Mouse (Mus musculus): ENCODE measurements around the gene Rps6ka1. TPM values are rescaled to one million over a fixed set of nuclear protein-coding genes. Genes with fewer than 3 reads are reported as not detected.
"Not testable (repeated sequence)": the region's sequence is repeated elsewhere in the genome, so short reads cannot be mapped to it uniquely, and the experiment has no call there.

Rps6ka1 gene
- polyA plus RNA-seq, 1 experiment from 2014 or later = 52.0 TPM

DNA sequence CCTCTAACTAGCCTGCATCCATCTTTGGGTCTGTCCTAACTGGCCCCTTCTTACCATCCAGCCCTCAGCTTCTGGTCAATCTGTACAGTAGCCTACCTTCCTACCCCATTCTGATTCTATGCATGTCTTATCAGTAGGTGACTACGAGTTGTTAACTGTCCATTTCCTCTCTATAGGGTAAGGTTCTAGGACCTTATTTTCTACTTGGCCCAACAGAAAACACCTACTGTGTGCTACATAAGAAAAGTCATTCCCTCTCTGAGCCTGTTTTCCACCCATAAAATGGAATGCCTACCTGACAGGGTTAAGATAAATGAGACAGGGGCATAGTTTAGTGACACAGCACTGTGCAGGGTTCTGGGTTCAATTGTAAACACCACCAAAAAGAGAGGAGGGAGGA lies 41.0 kb downstream of the Rps6ka1 start:
- Histone ChIP-seq H3K9ac (no peak overlapping the region), H3K27ac (no peak overlapping the region), H3K27me3 (no peaks in the 10 kb centered on the region), H3K9me3 (no peaks in the 10 kb centered on the region), H3K4me1 (no peaks in the 10 kb centered on the region), H3K36me3 (peaks cover 32% of the 10 kb centered on the region), H3K4me3 (no peak overlapping the region), H3K4me2 (replicated peaks) (no peak overlapping the region)
- ATAC-seq (ENCODE audit: insufficient number of reproducible peaks, insufficient read depth, low FRiP score, low TSS enrichment) = no peak
- WGBS = 92% methylated on average over 1 of the region's 1 CpGs

- H3K4me3 ChIP-seq = no peak overlapping the region
- ATAC-seq (ENCODE audit: insufficient number of reproducible peaks, insufficient read depth, low FRiP score, low TSS enrichment) = no peak
- no peak overlapping the region for H3K27ac ChIP-seq
- H3K27me3 ChIP-seq = no peaks in the 10 kb centered on the region
- H3K9me3 ChIP-seq = no peaks in the 10 kb centered on the region
- H3K4me1 ChIP-seq = no peaks in the 10 kb centered on the region
- H3K4me2 ChIP-seq (replicated peaks) = no peak overlapping the region
- peaks cover 19% of the 10 kb centered on the region for H3K36me3 ChIP-seq
- WGBS = 90% methylated on average over 9 of the region's 9 CpGs
- H3K9ac ChIP-seq = no peak overlapping the region
Measured at GRCm38 (mm10) chr4:133845060-133845459, 42.5 kb downstream of the Rps6ka1 start.

DNA sequence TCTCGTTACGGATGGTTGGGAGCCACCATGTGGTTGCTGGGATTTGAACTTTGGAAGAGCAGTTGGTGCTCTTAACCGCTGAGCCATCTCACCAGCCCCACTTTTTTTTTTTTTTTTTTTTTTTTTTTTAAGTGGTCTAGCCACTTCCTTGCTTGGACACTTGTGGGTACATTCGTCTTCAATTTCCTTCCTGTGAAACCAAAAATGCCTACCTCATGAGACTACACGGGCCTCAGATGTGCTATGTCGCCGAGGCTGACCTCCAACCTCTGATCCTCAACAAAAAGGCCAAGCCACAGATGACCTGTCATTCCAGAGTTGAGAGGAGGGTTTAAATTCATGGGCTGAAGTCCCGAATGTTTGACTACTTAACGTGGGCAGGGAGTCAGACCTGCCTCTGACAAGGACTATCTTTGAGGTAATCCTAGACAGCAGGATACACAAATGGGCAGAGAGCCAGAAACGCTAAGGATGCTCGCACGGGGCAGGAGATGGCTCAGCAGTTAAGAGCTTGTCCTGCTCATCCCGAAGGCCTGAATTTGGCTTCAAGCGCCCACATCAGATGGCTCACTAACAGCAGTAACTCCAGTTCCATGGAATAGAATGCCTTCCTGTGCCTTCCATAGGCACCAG lies 43.3 kb downstream of the Rps6ka1 start:
- 68% methylated on average over 14 of the region's 14 CpGs for WGBS
- Histone ChIP-seq H3K9ac (no peak overlapping the region), H3K4me3 (no peak overlapping the region), H3K36me3 (peaks cover 18% of the 10 kb centered on the region), H3K27me3 (no peaks in the 10 kb centered on the region), H3K4me1 (no peaks in the 10 kb centered on the region), H3K9me3 (no peaks in the 10 kb centered on the region), H3K4me2 (replicated peaks) (no peak overlapping the region), H3K27ac (no peak overlapping the region)
- no peak for ATAC-seq (ENCODE audit: insufficient number of reproducible peaks, insufficient read depth, low FRiP score, low TSS enrichment)

- ATAC-seq (ENCODE audit: insufficient number of reproducible peaks, insufficient read depth, low FRiP score, low TSS enrichment) = no peak
- H3K9ac ChIP-seq = no peak overlapping the region
- H3K4me1 ChIP-seq = no peaks in the 10 kb centered on the region
- peaks cover 14% of the 10 kb centered on the region for H3K36me3 ChIP-seq
- H3K27ac ChIP-seq = no peak overlapping the region
- 90% methylated on average over 9 of the region's 10 CpGs for WGBS
- H3K4me2 ChIP-seq (replicated peaks) = no peak overlapping the region
- H3K27me3 ChIP-seq = no peaks in the 10 kb centered on the region
- H3K9me3 ChIP-seq = no peaks in the 10 kb centered on the region
- no peak overlapping the region for H3K4me3 ChIP-seq
Measured at GRCm38 (mm10) chr4:133842992-133843737, 44.4 kb downstream of the Rps6ka1 start.

DNA sequence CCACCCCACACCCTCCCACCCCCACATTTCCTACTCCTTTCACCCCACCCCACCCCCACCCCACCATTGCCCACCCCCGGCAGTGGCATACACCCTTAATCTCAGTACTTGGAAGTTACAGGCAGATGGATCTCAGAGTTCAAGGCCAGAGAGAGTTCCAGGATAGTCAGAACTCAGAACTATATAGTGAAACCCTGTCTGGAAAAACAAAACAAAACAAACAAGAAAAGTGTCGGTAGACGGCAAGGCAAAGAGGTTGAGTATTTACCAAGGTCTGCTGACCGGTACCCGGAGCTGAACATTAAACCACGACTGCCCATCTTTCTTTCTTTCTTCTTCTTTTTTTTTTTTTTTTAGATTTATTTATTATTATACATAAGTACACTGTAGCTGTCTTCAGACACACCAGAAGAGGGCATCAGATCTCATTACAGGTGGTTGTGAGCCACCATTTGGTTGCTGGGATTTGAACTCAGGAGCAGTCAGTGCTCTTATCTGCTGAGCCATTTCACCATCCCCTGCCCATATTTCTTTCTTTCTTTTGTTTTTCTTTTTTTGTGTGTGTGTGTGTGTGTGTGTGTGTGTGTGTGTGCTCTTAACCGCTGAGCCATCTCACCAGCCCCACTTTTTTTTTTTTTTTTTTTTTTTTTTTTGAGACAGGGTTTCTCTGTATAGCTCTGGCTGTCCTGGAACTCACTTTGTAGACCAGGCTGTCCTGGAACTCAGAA lies 45.7 kb downstream of the Rps6ka1 start:
- not testable (repeated sequence) for H3K9me3 ChIP-seq; H3K27me3 ChIP-seq; H3K4me3 ChIP-seq; H3K4me2 ChIP-seq (replicated peaks); ATAC-seq (ENCODE audit: insufficient number of reproducible peaks, insufficient read depth, low FRiP score, low TSS enrichment); H3K4me1 ChIP-seq; H3K36me3 ChIP-seq; H3K27ac ChIP-seq; H3K9ac ChIP-seq
- 86% methylated on average over 6 of the region's 7 CpGs for WGBS

DNA sequence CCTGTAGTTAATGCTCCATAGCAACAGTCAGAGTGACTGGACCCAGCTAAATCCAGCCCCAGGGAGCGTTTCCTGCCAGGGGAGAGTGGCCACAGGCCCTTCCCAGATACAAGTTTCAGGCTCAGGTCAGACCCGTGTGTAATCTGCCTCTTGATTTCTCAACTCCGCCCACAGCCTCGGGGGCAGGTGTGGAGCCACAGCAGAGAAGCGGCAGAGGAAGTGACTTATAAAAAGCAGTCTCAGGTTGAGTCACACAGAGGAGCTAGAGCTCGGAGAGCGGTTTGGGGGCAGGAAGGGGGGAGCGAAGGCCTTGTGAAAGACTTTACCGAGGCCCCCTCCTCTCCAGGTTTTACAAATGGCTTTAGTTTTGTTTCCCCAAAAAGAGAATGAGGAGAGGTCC lies 46.6 kb downstream of the Rps6ka1 start:
- Histone ChIP-seq H3K36me3 (no peaks in the 10 kb centered on the region), H3K4me1 (no peaks in the 10 kb centered on the region), H3K27me3 (no peaks in the 10 kb centered on the region), H3K9ac (no peak overlapping the region), H3K4me2 (replicated peaks) (no peak overlapping the region), H3K4me3 (no peak overlapping the region), H3K27ac (no peak overlapping the region), H3K9me3 (no peaks in the 10 kb centered on the region)
- no peak for ATAC-seq (ENCODE audit: insufficient number of reproducible peaks, insufficient read depth, low FRiP score, low TSS enrichment)
- 23% methylated on average over 9 of the region's 9 CpGs for WGBS

GRCm38 (mm10) chr4:133840501-133840900 lies 47.1 kb downstream of the Rps6ka1 start:
- H3K9ac ChIP-seq = no peak overlapping the region
- H3K4me2 ChIP-seq (replicated peaks) = no peak overlapping the region
- 96% methylated on average over 7 of the region's 7 CpGs for WGBS
- H3K27me3 ChIP-seq = no peaks in the 10 kb centered on the region
- no peak for ATAC-seq (ENCODE audit: insufficient number of reproducible peaks, insufficient read depth, low FRiP score, low TSS enrichment)
- no peak overlapping the region for H3K4me3 ChIP-seq
- H3K27ac ChIP-seq = no peak overlapping the region
- no peaks in the 10 kb centered on the region for H3K4me1 ChIP-seq
- no peaks in the 10 kb centered on the region for H3K36me3 ChIP-seq
- no peaks in the 10 kb centered on the region for H3K9me3 ChIP-seq

GRCm38 (mm10) chr4:133839385-133839826 lies 48.2 kb downstream of the Rps6ka1 start:
- Histone ChIP-seq H3K4me1 (no peaks in the 10 kb centered on the region), H3K4me2 (replicated peaks) (no peak overlapping the region), H3K9me3 (no peaks in the 10 kb centered on the region), H3K4me3 (no peak overlapping the region), H3K27me3 (no peaks in the 10 kb centered on the region), H3K9ac (no peak overlapping the region), H3K27ac (no peak overlapping the region), H3K36me3 (no peaks in the 10 kb centered on the region)
- WGBS = 71% methylated on average over 4 of the region's 4 CpGs
- no peak for ATAC-seq (ENCODE audit: insufficient number of reproducible peaks, insufficient read depth, low FRiP score, low TSS enrichment)

GRCm38 (mm10) chr4:133836575-133836974 lies 51.0 kb downstream of the Rps6ka1 start:
- no peak overlapping the region for H3K27ac ChIP-seq
- H3K9ac ChIP-seq = no peak overlapping the region
- H3K4me1 ChIP-seq = no peaks in the 10 kb centered on the region
- H3K4me2 ChIP-seq (replicated peaks) = no peak overlapping the region
- no peaks in the 10 kb centered on the region for H3K27me3 ChIP-seq
- ATAC-seq (ENCODE audit: insufficient number of reproducible peaks, insufficient read depth, low FRiP score, low TSS enrichment) = no peak
- no peaks in the 10 kb centered on the region for H3K9me3 ChIP-seq
- no peak overlapping the region for H3K4me3 ChIP-seq
- 57% methylated on average over 10 of the region's 10 CpGs for WGBS
- no peaks in the 10 kb centered on the region for H3K36me3 ChIP-seq

GRCm38 (mm10) chr4:133835211-133835610 lies 52.4 kb downstream of the Rps6ka1 start:
- Histone ChIP-seq H3K9ac (no peak overlapping the region), H3K4me1 (no peaks in the 10 kb centered on the region), H3K9me3 (no peaks in the 10 kb centered on the region), H3K4me3 (no peak overlapping the region), H3K27ac (no peak overlapping the region), H3K27me3 (no peaks in the 10 kb centered on the region), H3K36me3 (no peaks in the 10 kb centered on the region), H3K4me2 (replicated peaks) (no peak overlapping the region)
- 93% methylated on average over 5 of the region's 5 CpGs for WGBS
- ATAC-seq (ENCODE audit: insufficient number of reproducible peaks, insufficient read depth, low FRiP score, low TSS enrichment) = no peak

- ATAC-seq (ENCODE audit: insufficient number of reproducible peaks, insufficient read depth, low FRiP score, low TSS enrichment) = no peak
- Histone ChIP-seq H3K4me2 (replicated peaks) (no peak overlapping the region), H3K27me3 (no peaks in the 10 kb centered on the region; the same call in 1 of the 2 replicates), H3K9ac (no peak overlapping the region), H3K27ac (no peak overlapping the region), H3K4me3 (no peak overlapping the region), H3K4me1 (peaks cover 14% of the 10 kb centered on the region), H3K9me3 (no peaks in the 10 kb centered on the region), H3K36me3 (no peaks in the 10 kb centered on the region)
- 66% methylated on average over 15 of the region's 15 CpGs for WGBS
Measured at GRCm38 (mm10) chr4:133832945-133833874, 54.4 kb downstream of the Rps6ka1 start.

Data from embryonic facial prominence, embryonic 12.5 days (tissue).